Mouse (Mus musculus) megakaryocyte, embryonic 14.5 days (primary cell): ENCODE measurements around the gene Reep1. TPM values are rescaled to one million over a fixed set of nuclear protein-coding genes. Genes with fewer than 3 reads are reported as not detected.
A peak's percentile ranks its signal among the peaks of the same experiment; 100 is the strongest.

ENCODE experiments used
- H3K27me3 ChIP-seq: replicated peaks from 2 replicates; pipeline ENCODE3; 2012; ENCODE audit warnings: inconsistent platforms
- H3K36me3 ChIP-seq: replicated peaks from 2 replicates; pipeline ENCODE3; 2012; ENCODE audit warnings: low read length, inconsistent platforms, mixed read lengths
- H3K4me1 ChIP-seq: 2 replicates; pipeline ENCODE4 v1.6.1; 2012; ENCODE audit warnings: inconsistent platforms
- H3K4me3 ChIP-seq: replicated peaks from 2 replicates; pipeline ENCODE3; 2012; ENCODE audit warnings: moderate library complexity, mild to moderate bottlenecking, inconsistent platforms
- H3K9me3 ChIP-seq: 2 replicates; pipeline ENCODE4 v1.6.1; 2012; ENCODE audit warnings: inconsistent platforms
- FLI1 ChIP-seq: IDR thresholded peaks from 2 replicates; pipeline ENCODE4 v1.6.1; 2012; ENCODE audit warnings: low read length, inconsistent platforms, mixed read lengths
- GATA1 ChIP-seq: IDR thresholded peaks from 3 replicates; pipeline ENCODE4 v1.6.1; 2012; ENCODE audit warnings: mixed read lengths, low read length, inconsistent platforms, borderline replicate concordance
- polyA plus RNA-seq: library from polyadenylated mRNA; stranded (reverse); fragments of >175 nt; gene quantifications from 2 replicates; pipeline ENCODE4 v1.2.3, GENCODE M21; 2012; ENCODE audit warnings: low replicate concordance; ENCODE audit not compliant: insufficient read depth

Reep1 gene
- polyA plus RNA-seq, 1 experiment = 1.6 TPM

- Histone ChIP-seq H3K4me1 (peaks cover 49% of the 10 kb centered on the region), H3K9me3 (no peaks in the 10 kb centered on the region), H3K27me3 (peaks cover 8% of the 10 kb centered on the region), H3K4me3 (peak overlapping the region; percentile 72), H3K36me3 (no peaks in the 10 kb centered on the region)
- no peak for TF ChIP-seq FLI1
- TF ChIP-seq GATA1 = no peak
These were observed 28.2 kb downstream of the Reep1 start for GRCm38 (mm10) chr6:71735600-71736010.

GRCm38 (mm10) chr6:71736101-71736500 is 28.7 kb downstream of the Reep1 start:
- H3K27me3 ChIP-seq = peaks cover 9% of the 10 kb centered on the region
- H3K4me1 ChIP-seq = peaks cover 49% of the 10 kb centered on the region
- TF ChIP-seq FLI1 (no peak), GATA1 (no peak)
- peak overlapping the region; percentile 72 for H3K4me3 ChIP-seq
- H3K9me3 ChIP-seq = no peaks in the 10 kb centered on the region
- H3K36me3 ChIP-seq = no peaks in the 10 kb centered on the region

GRCm38 (mm10) chr6:71737202-71737601 is 29.8 kb downstream of the Reep1 start:
- H3K4me1 ChIP-seq = peaks cover 49% of the 10 kb centered on the region
- peaks cover 7% of the 10 kb centered on the region for H3K27me3 ChIP-seq
- no peaks in the 10 kb centered on the region for H3K36me3 ChIP-seq
- no peak for TF ChIP-seq GATA1
- no peak for TF ChIP-seq FLI1
- peak overlapping the region; percentile 80 for H3K4me3 ChIP-seq
- no peaks in the 10 kb centered on the region for H3K9me3 ChIP-seq

- H3K4me3 ChIP-seq = no peak overlapping the region
- H3K9me3 ChIP-seq = no peaks in the 10 kb centered on the region
- no peak for TF ChIP-seq FLI1
- no peak for TF ChIP-seq GATA1
- H3K4me1 ChIP-seq = peaks cover 55% of the 10 kb centered on the region
- H3K36me3 ChIP-seq = no peaks in the 10 kb centered on the region
- H3K27me3 ChIP-seq = peaks cover 13% of the 10 kb centered on the region
These were observed 31.2 kb downstream of the Reep1 start for GRCm38 (mm10) chr6:71738611-71739010.

- Histone ChIP-seq H3K36me3 (no peaks in the 10 kb centered on the region), H3K4me3 (no peak overlapping the region), H3K4me1 (peaks cover 61% of the 10 kb centered on the region), H3K27me3 (peaks cover 18% of the 10 kb centered on the region), H3K9me3 (no peaks in the 10 kb centered on the region)
- TF ChIP-seq GATA1 (no peak), FLI1 (no peak)
These were observed 33.6 kb downstream of the Reep1 start for GRCm38 (mm10) chr6:71740921-71741320.

- Histone ChIP-seq H3K27me3 (peaks cover 25% of the 10 kb centered on the region), H3K4me3 (no peak overlapping the region), H3K4me1 (peaks cover 57% of the 10 kb centered on the region), H3K9me3 (no peaks in the 10 kb centered on the region), H3K36me3 (no peaks in the 10 kb centered on the region)
- TF ChIP-seq GATA1 (no peak), FLI1 (no peak)
These were observed 34.8 kb downstream of the Reep1 start for GRCm38 (mm10) chr6:71741998-71742636.

GRCm38 (mm10) chr6:71744934-71745333 is 37.6 kb downstream of the Reep1 start:
- Histone ChIP-seq H3K9me3 (no peaks in the 10 kb centered on the region), H3K36me3 (no peaks in the 10 kb centered on the region)
- TF ChIP-seq FLI1 (no peak), GATA1 (no peak)

GRCm38 (mm10) chr6:71745482-71746234 is 38.3 kb downstream of the Reep1 start:
- peaks cover 20% of the 10 kb centered on the region for H3K27me3 ChIP-seq
- H3K9me3 ChIP-seq = no peaks in the 10 kb centered on the region
- H3K4me1 ChIP-seq = peaks cover 33% of the 10 kb centered on the region
- H3K4me3 ChIP-seq = no peak overlapping the region
- TF ChIP-seq GATA1 (no peak), FLI1 (no peak)
- H3K36me3 ChIP-seq = no peaks in the 10 kb centered on the region

More at GRCm38 (mm10) chr6:71744934-71745333, 37.6 kb downstream of the Reep1 start:
- peaks cover 35% of the 10 kb centered on the region for H3K4me1 ChIP-seq
- H3K4me3 ChIP-seq = no peak overlapping the region
- peaks cover 22% of the 10 kb centered on the region for H3K27me3 ChIP-seq

GRCm38 (mm10) chr6:71746246-71746645 is 38.9 kb downstream of the Reep1 start:
- TF ChIP-seq GATA1 (no peak), FLI1 (no peak)
- peaks cover 18% of the 10 kb centered on the region for H3K27me3 ChIP-seq

GRCm38 (mm10) chr6:71746846-71747245 is 39.5 kb downstream of the Reep1 start:
- Histone ChIP-seq H3K36me3 (no peaks in the 10 kb centered on the region), H3K27me3 (peaks cover 20% of the 10 kb centered on the region), H3K4me3 (no peak overlapping the region), H3K9me3 (no peaks in the 10 kb centered on the region), H3K4me1 (peaks cover 33% of the 10 kb centered on the region)
- no peak for TF ChIP-seq GATA1
- no peak for TF ChIP-seq FLI1

More at GRCm38 (mm10) chr6:71746246-71746645, 38.9 kb downstream of the Reep1 start:
- Histone ChIP-seq H3K36me3 (no peaks in the 10 kb centered on the region), H3K9me3 (no peaks in the 10 kb centered on the region), H3K4me1 (peaks cover 33% of the 10 kb centered on the region), H3K4me3 (no peak overlapping the region)
